Mouse (Mus musculus) lung, adult 2 months (tissue): Measurements from ENCODE around the gene Cflar.
"Not testable (repeated sequence)": the region's sequence is repeated elsewhere in the genome, so short reads cannot be mapped to it uniquely, and the experiment has no call there.

Experiments used
- CTCF ChIP-seq: fragments of 200-500 bp; IDR thresholded peaks from 2 replicates; pipeline ENCODE4 v1.5.1; 2011; ENCODE audit warnings: mild to moderate bottlenecking, low read length, control low read depth; ENCODE audit not compliant: insufficient read depth
- POLR2A ChIP-seq: fragments of 200-500 bp; IDR thresholded peaks from 2 replicates; pipeline ENCODE4 v1.6.1; 2011; ENCODE audit warnings: low read depth, mild to moderate bottlenecking, control low read depth, low read length, borderline replicate concordance; ENCODE audit errors: extremely low read depth

DNA sequence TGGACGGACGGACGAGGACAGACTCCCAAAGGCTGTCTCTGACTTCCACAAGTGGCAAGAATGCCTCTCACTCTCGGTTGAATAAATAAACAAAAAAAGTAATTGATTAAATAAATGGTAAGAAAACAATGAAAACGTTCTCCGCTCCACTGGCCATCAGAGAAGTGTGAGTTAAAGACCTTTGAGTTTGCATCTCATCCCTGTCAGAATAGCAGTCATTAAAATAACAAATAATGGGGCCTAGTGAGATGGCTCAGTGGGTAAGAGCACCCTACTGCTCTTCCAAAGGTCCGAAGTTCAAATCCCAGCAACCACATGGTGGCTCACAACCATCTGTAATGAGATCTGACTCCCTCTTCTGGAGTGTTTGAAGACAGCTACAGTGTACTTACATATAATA, 89.3 kb downstream of the Cflar start:
- TF ChIP-seq CTCF, POLR2A: not testable (repeated sequence)
